Mouse (Mus musculus): Measurements from ENCODE around the gene Fbxl7.
"Not testable (repeated sequence)": the region's sequence is repeated elsewhere in the genome, so short reads cannot be mapped to it uniquely, and the experiment has no call there.

The Fbxl7 gene

DNA sequence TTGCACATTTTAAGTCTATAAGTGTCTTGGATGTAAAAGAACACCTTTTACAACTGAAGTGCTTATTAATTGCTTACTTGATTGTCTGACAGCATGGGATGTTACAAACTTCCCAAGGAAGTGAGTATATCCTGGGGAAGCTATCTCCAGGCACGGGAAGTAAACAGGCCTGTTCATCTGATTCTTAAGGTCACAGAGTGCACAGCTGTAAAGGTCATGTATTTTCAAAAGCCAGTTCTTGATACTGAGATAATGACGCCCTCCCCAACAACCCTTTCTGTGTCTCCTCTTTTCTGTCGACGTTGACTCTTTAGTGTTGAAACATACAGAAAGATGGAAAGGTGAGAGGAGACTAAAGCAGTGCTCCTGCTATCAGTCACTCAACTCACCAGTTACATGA is 116.3 kb downstream of the Fbxl7 start:
- no peak for DNase-seq (ENCODE audit: low read depth, low spot score)
- no peaks in the 10 kb centered on the region for H3K36me3 ChIP-seq (ENCODE audit: control insufficient read depth, insufficient read depth, low read length, poor library complexity, severe bottlenecking)
- no peaks in the 10 kb centered on the region for H3K27me3 ChIP-seq (ENCODE audit: control insufficient read depth, insufficient read depth, low read length, poor library complexity, severe bottlenecking)

- Histone ChIP-seq H3K27me3 (ENCODE audit: control insufficient read depth, insufficient read depth, low read length, poor library complexity, severe bottlenecking) (no peaks in the 10 kb centered on the region), H3K36me3 (ENCODE audit: control insufficient read depth, insufficient read depth, low read length, poor library complexity, severe bottlenecking) (no peaks in the 10 kb centered on the region)
- no peak for DNase-seq (ENCODE audit: low read depth, low spot score)
Observed at GRCm38 (mm10) chr15:26775720-26776119, 119.7 kb downstream of the Fbxl7 start.

DNA sequence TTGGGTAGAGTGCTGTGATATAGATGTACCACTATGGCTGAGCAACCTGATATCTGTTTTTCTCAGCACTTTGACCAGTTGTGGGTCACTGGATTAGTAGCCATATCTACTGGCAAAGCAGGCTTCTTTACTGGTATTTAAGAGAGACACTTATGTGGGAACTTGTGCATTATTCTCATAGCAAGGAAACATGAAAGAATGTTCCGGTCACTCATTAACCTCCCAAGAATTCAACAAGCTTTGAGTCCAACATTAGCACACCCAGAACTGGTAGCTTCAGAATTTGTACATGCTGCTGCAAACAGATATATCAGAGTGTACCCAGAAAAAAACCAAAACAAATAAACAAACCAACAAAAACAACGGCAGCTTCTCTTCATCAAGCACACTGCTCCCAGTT is 120.5 kb downstream of the Fbxl7 start:
- Histone ChIP-seq H3K36me3 (ENCODE audit: control insufficient read depth, insufficient read depth, low read length, poor library complexity, severe bottlenecking) (no peaks in the 10 kb centered on the region), H3K27me3 (ENCODE audit: control insufficient read depth, insufficient read depth, low read length, poor library complexity, severe bottlenecking) (no peaks in the 10 kb centered on the region)
- no peak for DNase-seq (ENCODE audit: low read depth, low spot score)

DNA sequence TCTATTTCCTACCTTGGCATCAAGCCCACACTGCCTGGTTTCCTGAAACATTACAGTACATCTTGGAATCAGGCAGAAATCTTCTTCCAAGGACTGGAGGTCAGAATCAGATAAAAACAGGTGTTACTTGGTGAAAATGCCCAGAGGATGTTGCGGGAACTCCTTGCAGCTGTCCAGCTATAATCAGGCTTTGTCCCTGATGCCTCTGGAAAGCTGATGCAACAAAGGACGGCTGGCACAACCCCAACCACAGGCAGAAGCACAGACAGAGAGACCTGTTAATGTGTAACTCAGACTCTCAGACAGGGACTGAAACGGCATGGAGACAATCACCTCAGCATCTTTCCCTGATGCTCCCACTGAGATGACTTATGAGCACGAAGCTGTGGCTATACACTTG is 133.7 kb downstream of the Fbxl7 start:
- no peak for DNase-seq (ENCODE audit: low read depth, low spot score)
- Histone ChIP-seq H3K36me3 (ENCODE audit: control insufficient read depth, insufficient read depth, low read length, poor library complexity, severe bottlenecking) (no peaks in the 10 kb centered on the region), H3K27me3 (ENCODE audit: control insufficient read depth, insufficient read depth, low read length, poor library complexity, severe bottlenecking) (no peaks in the 10 kb centered on the region)

GRCm38 (mm10) chr15:26748484-26748883 is 146.9 kb downstream of the Fbxl7 start:
- Histone ChIP-seq H3K27me3 (ENCODE audit: control insufficient read depth, insufficient read depth, low read length, poor library complexity, severe bottlenecking) (no peaks in the 10 kb centered on the region), H3K36me3 (ENCODE audit: control insufficient read depth, insufficient read depth, low read length, poor library complexity, severe bottlenecking) (no peaks in the 10 kb centered on the region)
- DNase-seq (ENCODE audit: low read depth, low spot score): no peak

GRCm38 (mm10) chr15:26732366-26732765 is 163.0 kb downstream of the Fbxl7 start:
- no peak for DNase-seq (ENCODE audit: low read depth, low spot score)
- no peaks in the 10 kb centered on the region for H3K36me3 ChIP-seq (ENCODE audit: control insufficient read depth, insufficient read depth, low read length, poor library complexity, severe bottlenecking)

DNA sequence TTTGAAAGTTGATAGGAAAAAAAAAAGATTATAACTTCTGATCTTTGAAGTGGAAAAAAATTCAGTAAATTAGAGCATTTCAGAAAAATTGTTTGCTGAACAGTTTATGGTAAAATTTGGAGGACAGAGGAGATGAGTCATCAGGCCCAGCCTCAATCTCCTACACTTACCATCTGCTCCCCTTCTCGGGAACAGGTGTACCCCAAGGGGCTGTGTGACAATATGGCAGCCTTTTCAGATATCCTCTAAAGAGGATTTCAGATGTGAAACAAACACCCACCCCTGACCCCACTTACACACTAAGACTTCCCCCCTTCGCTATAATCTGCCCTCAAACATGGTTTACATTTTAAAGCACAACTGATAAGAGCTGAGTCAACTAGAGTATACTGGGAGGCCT is 164.6 kb downstream of the Fbxl7 start:
- DNase-seq (ENCODE audit: low read depth, low spot score): no peak
- H3K36me3 ChIP-seq (ENCODE audit: control insufficient read depth, insufficient read depth, low read length, poor library complexity, severe bottlenecking): no peaks in the 10 kb centered on the region
- H3K27me3 ChIP-seq (ENCODE audit: control insufficient read depth, insufficient read depth, low read length, poor library complexity, severe bottlenecking): no peaks in the 10 kb centered on the region

More at GRCm38 (mm10) chr15:26732366-26732765, 163.0 kb downstream of the Fbxl7 start:
- no peaks in the 10 kb centered on the region for H3K27me3 ChIP-seq (ENCODE audit: control insufficient read depth, insufficient read depth, low read length, poor library complexity, severe bottlenecking)

DNA sequence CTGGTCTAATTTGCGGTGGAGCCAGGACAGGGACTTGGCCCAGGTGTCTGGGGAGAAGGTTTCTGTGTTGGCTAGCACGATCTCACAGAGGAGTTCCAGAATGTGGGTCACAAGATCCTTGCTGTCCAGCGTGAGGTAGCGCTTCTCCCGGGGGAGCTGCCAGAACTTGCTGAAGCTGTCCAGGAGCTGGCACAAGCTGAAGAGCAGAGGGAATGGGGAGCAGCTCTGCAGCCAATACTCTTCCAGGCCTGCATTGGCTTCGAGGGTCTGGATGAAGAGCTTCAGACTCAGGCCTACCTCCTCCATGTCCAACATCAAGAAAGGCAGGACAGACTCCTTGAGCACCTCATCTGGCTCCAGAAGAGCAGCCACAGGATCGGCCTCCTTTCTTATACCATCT is 166.0 kb downstream of the Fbxl7 start:
- not testable (repeated sequence) for DNase-seq (ENCODE audit: low read depth, low spot score); H3K36me3 ChIP-seq (ENCODE audit: control insufficient read depth, insufficient read depth, low read length, poor library complexity, severe bottlenecking); H3K27me3 ChIP-seq (ENCODE audit: control insufficient read depth, insufficient read depth, low read length, poor library complexity, severe bottlenecking)

DNA sequence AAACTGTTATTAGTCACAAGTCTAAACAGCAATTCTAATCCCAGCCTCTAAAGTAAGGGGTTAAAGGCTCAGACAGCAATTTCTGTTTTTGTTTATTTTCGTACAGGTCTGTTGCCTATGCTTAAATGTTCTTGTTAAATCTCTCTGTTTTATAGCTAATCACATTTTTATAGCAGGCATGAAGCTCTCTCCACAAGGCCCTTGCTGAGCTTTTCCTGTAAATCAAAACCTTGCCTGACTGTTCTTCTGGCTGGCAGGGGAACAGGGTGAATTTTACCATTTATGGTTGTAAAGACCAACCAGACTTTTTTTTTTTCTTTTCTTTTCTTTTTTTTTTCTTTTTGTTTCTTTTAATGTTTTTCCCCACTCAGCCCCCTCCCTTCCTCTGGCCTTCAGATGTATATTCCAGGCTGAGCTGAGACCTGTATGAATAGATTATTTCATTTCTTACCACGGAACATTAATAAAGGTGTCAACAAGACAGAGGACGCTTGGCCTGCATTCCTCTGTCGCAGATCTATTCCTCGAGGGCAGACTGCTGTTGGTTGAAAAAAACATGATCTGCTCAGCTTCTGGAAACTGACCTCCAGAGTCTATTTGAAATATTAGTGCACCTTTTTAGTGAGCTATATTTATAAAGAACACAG is 176.9 kb downstream of the Fbxl7 start:
- no peak for DNase-seq (ENCODE audit: low read depth, low spot score)

DNA sequence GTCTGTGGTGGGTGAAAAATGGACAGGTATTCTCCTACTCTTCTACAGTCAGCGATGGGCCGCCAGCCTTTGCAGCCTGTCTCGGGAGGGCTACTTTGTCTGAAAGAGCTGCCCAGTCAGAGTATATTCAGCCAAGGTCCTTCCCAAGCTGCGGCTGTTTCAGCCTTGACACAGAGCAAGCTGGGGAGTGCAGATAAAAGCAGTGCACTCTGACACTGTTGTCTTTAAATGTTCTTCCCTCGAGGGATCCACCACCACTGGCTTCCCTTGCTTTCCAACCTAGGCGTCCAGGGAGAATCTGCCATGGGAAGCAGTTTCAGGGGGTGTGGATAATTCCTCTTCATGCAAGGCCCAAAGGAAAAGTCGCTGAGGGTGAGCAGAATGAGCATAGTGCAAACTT is 177.4 kb downstream of the Fbxl7 start:
- Histone ChIP-seq H3K36me3 (ENCODE audit: control insufficient read depth, insufficient read depth, low read length, poor library complexity, severe bottlenecking) (no peaks in the 10 kb centered on the region), H3K27me3 (ENCODE audit: control insufficient read depth, insufficient read depth, low read length, poor library complexity, severe bottlenecking) (no peaks in the 10 kb centered on the region)
- no peak for DNase-seq (ENCODE audit: low read depth, low spot score)

More for the DNA sequence above, 176.9 kb downstream of the Fbxl7 start:
- no peaks in the 10 kb centered on the region for H3K36me3 ChIP-seq (ENCODE audit: control insufficient read depth, insufficient read depth, low read length, poor library complexity, severe bottlenecking)
- no peaks in the 10 kb centered on the region for H3K27me3 ChIP-seq (ENCODE audit: control insufficient read depth, insufficient read depth, low read length, poor library complexity, severe bottlenecking)

- Histone ChIP-seq H3K36me3 (ENCODE audit: control insufficient read depth, insufficient read depth, low read length, poor library complexity, severe bottlenecking) (no peaks in the 10 kb centered on the region), H3K27me3 (ENCODE audit: control insufficient read depth, insufficient read depth, low read length, poor library complexity, severe bottlenecking) (no peaks in the 10 kb centered on the region)
- DNase-seq (ENCODE audit: low read depth, low spot score): no peak
Observed at GRCm38 (mm10) chr15:26716181-26716580, 179.2 kb downstream of the Fbxl7 start.

DNA sequence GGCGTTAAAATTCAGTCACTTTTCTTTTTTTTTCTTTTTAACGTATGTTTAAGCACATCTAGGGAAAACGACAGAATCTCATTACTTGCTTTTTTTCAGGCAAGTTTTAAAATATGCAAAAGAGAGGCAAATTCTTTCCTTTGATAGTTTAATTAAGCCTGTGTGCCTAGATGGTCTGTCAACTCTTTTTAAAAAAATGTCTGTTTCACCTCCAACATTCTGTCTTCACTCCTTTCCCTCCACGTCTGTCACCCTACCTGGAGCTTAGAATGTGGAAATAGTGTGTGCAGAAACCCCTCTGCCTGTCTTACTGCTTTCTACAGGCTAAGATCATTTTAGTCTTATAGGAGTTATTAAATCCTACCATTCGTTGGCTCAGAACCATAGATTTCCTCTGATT is 179.7 kb downstream of the Fbxl7 start:
- no peaks in the 10 kb centered on the region for H3K27me3 ChIP-seq (ENCODE audit: control insufficient read depth, insufficient read depth, low read length, poor library complexity, severe bottlenecking)
- no peak for DNase-seq (ENCODE audit: low read depth, low spot score)
- H3K36me3 ChIP-seq (ENCODE audit: control insufficient read depth, insufficient read depth, low read length, poor library complexity, severe bottlenecking): no peaks in the 10 kb centered on the region

DNA sequence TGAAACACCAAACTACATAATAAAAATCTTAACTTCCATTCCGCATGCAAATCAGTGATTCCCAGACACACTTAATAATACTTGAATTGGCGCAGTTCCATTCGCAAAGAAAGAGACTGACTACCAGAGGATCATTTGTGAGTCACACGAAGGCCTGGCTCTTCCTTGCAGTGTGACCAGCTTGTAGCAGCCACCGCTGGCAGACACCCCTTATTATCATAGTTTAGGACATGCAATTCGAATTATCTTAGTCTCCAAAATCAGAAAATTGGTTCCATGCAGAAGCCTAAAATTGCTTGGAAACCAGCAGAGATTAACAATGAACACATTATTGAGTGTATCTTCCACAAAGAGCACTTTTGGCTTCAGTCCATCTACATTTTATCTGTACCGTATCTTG is 183.1 kb downstream of the Fbxl7 start:
- no peaks in the 10 kb centered on the region for H3K27me3 ChIP-seq (ENCODE audit: control insufficient read depth, insufficient read depth, low read length, poor library complexity, severe bottlenecking)
- DNase-seq (ENCODE audit: low read depth, low spot score): no peak

DNA sequence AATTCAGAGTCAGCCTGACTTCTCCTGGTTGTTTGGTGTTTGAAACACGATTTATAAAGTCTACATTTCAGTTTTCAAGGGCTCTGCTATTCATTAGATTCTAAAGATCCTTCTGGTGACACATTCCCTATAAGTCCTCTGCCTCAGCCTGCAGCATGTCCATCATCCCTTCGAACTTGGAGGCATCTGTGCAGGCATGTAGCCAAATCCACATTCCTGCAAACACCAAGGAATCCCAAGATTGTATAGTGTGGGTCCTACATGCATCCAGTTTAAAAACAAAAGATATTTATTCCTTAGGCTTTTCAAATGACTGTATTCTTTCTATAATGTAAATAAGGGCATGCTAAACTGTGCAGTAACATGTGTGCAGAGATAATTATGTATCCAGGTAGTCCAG is 190.4 kb downstream of the Fbxl7 start:
- H3K27me3 ChIP-seq (ENCODE audit: control insufficient read depth, insufficient read depth, low read length, poor library complexity, severe bottlenecking): no peaks in the 10 kb centered on the region
- no peak for DNase-seq (ENCODE audit: low read depth, low spot score)
- no peaks in the 10 kb centered on the region for H3K36me3 ChIP-seq (ENCODE audit: control insufficient read depth, insufficient read depth, low read length, poor library complexity, severe bottlenecking)

More for the DNA sequence above, 183.1 kb downstream of the Fbxl7 start:
- H3K36me3 ChIP-seq (ENCODE audit: control insufficient read depth, insufficient read depth, low read length, poor library complexity, severe bottlenecking): no peaks in the 10 kb centered on the region

DNA sequence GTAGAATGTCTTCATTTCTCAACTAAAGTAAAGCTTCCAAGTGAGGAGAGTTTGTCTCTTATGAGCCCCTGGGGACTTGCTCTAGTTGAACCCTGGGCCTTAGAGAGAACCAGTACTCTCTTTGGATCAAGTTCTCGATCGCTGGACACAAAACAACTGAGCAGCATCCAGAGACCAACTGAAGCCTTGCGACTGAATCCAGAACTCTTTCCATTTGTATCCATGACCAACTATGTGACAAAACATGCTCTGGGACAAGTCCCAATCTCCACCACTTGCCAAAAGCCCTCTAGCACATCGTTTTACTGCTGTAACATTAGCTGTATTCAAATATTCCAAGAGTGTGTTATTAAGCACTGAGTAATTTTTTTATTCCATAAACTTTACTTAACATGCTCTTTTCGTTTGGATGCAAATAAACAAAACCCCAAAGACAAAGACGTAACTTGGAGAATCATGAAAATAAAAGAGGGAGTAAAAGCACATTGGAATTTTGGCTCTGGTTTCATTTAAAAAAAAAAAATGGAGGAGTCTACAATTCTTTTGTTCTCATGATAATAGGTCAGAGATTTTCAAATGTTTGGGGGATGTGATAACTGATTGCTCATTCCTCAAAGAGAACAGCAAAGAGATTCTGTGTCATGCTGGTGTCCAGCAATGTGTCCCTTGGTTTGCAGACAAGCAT is 192.1 kb downstream of the Fbxl7 start:
- Histone ChIP-seq H3K27me3 (ENCODE audit: control insufficient read depth, insufficient read depth, low read length, poor library complexity, severe bottlenecking) (no peaks in the 10 kb centered on the region), H3K36me3 (ENCODE audit: control insufficient read depth, insufficient read depth, low read length, poor library complexity, severe bottlenecking) (no peaks in the 10 kb centered on the region)
- DNase-seq (ENCODE audit: low read depth, low spot score): no peak
